ENCODE assay signal across 8 mouse cellular contexts in the genomic region with DNA sequence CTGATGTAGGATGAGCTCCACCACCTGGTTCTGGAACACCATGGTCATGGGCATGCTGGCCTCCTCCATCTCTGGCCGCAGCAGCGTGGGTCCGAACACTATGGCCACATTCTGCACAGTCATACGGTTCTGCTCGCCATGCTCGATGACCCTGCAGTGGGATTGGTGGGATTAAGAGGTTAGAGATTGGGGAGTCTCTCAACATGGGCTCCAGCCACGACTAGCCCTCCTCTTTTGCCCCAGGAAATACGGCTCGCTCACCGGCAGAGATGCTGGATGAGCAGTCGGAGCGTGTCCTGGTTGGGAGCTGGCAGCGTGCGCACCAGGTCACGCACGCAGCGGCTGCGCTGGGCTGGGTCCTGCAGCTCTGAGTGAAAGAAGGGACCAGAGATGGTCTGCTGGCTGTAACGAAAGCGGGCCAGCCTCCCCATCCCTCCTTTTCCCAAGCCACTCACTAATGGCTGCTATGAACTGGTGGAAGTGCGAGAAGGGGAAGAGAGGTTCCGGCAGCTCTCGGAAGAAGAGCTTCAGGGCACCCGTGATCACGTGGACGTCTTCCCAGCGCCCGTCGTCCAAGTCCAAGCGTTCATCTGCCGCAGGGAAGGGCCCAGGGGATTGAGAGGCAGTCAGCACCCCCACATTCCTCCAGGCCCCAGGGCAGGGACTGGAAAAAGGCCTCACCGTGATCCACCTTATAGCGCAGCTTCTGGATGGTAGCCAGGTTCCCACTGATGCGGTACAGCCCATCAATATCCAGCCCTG. TPM values are rescaled to one million over a fixed set of nuclear protein-coding genes. Genes with fewer than 3 reads are reported as not detected.
DNase-seq lines count a peak whose midpoint lies in the region; ATAC-seq and TF ChIP-seq lines count a peak whose summit lies in the region.

No protein-coding gene starts in this region.

- no peak overlapping the region for H3ac ChIP-seq in myocyte (ENCODE audit: control insufficient read depth, insufficient read length)

- 0 out of 2 replicates have a peak, but pooled peaks have one; percentile 29 for TF ChIP-seq POLR2A in cerebellum, adult 2 months (IDR thresholded peaks at IDR 0.05; ENCODE audit: borderline replicate concordance, insufficient read depth, low read length)
- no peak for TF ChIP-seq POLR2A in myocyte (IDR thresholded peaks at IDR 0.05; ENCODE audit: insufficient read length, low read depth)

- DNase-seq in kidney, postnatal 36 days, result no peak
- peak in 1 of 2 experiments; percentile 54 for DNase-seq in cerebellum, adult 2 months
- peak; percentile 40 for DNase-seq in hindbrain, embryonic 10.5 days (ENCODE audit: low spot score)
- no peak for DNase-seq in ovary, adult 18-20 months (ENCODE audit: low spot score)
- no peak for DNase-seq in MN1 (ENCODE audit: low spot score)
- no peak for DNase-seq in kidney, adult 8-10 months

- H3K4me3 ChIP-seq in kidney, embryonic 16.5 days (ENCODE audit: low read length), result peak overlapping the region; percentile 23
- peak overlapping the region; percentile 60 for H3K4me3 ChIP-seq in cerebellum, adult 2 months (replicated peaks; ENCODE audit: insufficient read depth, low read depth, low read length)
- H3K4me3 ChIP-seq in hindbrain, embryonic 10.5 days, result peak overlapping the region; percentile 44
- no peak overlapping the region for H3K4me3 ChIP-seq in myocyte

- H3K36me3 ChIP-seq in kidney, embryonic 16.5 days (ENCODE audit: insufficient read depth, low read length), result no peaks in the 10 kb centered on the region
- no peaks in the 10 kb centered on the region for H3K36me3 ChIP-seq in hindbrain, embryonic 10.5 days
- H3K36me3 ChIP-seq in myocyte (ENCODE audit: control insufficient read depth, insufficient read depth), result no peaks in the 10 kb centered on the region

- no peak overlapping the region for H3K27ac ChIP-seq in kidney, embryonic 16.5 days (ENCODE audit: low read length)
- peak overlapping the region; percentile 56 for H3K27ac ChIP-seq in cerebellum, adult 2 months (ENCODE audit: insufficient read depth, low read length)
- H3K27ac ChIP-seq in hindbrain, embryonic 10.5 days, result peak overlapping the region; percentile 31; the same call in 1 of the 2 replicates

- no peaks in the 10 kb centered on the region for H3K9me3 ChIP-seq in kidney, embryonic 16.5 days (ENCODE audit: low read length)
- H3K9me3 ChIP-seq in hindbrain, embryonic 10.5 days, result no peaks in the 10 kb centered on the region

- ATAC-seq in kidney, embryonic 16.5 days (ENCODE audit: low FRiP score, low TSS enrichment), result peak; percentile 16; the same call in 1 of the 2 replicates

- peaks cover 10% of the 10 kb centered on the region for H3K27me3 ChIP-seq in kidney, embryonic 16.5 days (ENCODE audit: insufficient read depth, low read length)
- H3K27me3 ChIP-seq in cerebellum, adult 2 months (ENCODE audit: control insufficient read depth, insufficient read depth, low read length), result no peaks in the 10 kb centered on the region
- H3K27me3 ChIP-seq in hindbrain, embryonic 10.5 days (ENCODE audit: insufficient read depth, poor library complexity, severe bottlenecking), result peaks cover 43% of the 10 kb centered on the region
- peaks cover 7% of the 10 kb centered on the region for H3K27me3 ChIP-seq in myocyte (ENCODE audit: control insufficient read depth, insufficient read depth, insufficient read length)

- TF ChIP-seq CTCF in cerebellum, adult 2 months (IDR thresholded peaks at IDR 0.05; ENCODE audit: borderline replicate concordance, insufficient read depth, low read depth, low read length), result no peak

- 33% methylated on average over 34 of the region's 34 CpGs for WGBS in kidney, embryonic 16.5 days
- WGBS in cerebellum, adult 2 months, result 12% methylated on average over 34 of the region's 34 CpGs
- WGBS in hindbrain, embryonic 10.5 days, result 27% methylated on average over 34 of the region's 34 CpGs

- H3K4me1 ChIP-seq in kidney, embryonic 16.5 days (ENCODE audit: insufficient read depth, low read length), result peaks cover 17% of the 10 kb centered on the region
- 0 out of 2 replicates have a peak, but pooled peaks cover 3% of the 10 kb centered on the region for H3K4me1 ChIP-seq in cerebellum, adult 2 months (ENCODE audit: control insufficient read depth, insufficient read depth, low read length)
- H3K4me1 ChIP-seq in hindbrain, embryonic 10.5 days (replicated peaks), result peaks cover 26% of the 10 kb centered on the region

- no peaks in the 10 kb centered on the region for H3K79me2 ChIP-seq in myocyte (ENCODE audit: control insufficient read depth, insufficient read depth)

- peak overlapping the region; percentile 44 for H3K4me2 ChIP-seq in kidney, embryonic 16.5 days (replicated peaks; ENCODE audit: low read depth, low read length)
- H3K4me2 ChIP-seq in myocyte (ENCODE audit: low read depth), result peak overlapping the region; percentile 43

- H3K9ac ChIP-seq in kidney, embryonic 16.5 days (replicated peaks; ENCODE audit: low read length), result 0 out of 2 replicates have a peak overlapping the region, but pooled peaks have one; percentile 17

TF ChIP-seq in myocyte, 11 proteins besides CTCF, POLR2A, EP300 and RAD21:
- TF ChIP-seq USF1 (IDR thresholded peaks at IDR 0.05; ENCODE audit: low read depth), result peak; percentile 24
- TF ChIP-seq MYOD1 (IDR thresholded peaks at IDR 0.05; ENCODE audit: control insufficient read depth in 1 of 3, insufficient read length in 2 of 3, low read depth in 2 of 3), result no peak
- no peak for TF ChIP-seq TCF12 (IDR thresholded peaks at IDR 0.05; ENCODE audit: insufficient read depth, poor library complexity, severe bottlenecking)
- TF ChIP-seq MAX (IDR thresholded peaks at IDR 0.05; ENCODE audit: low read depth), result no peak
- no peak for TF ChIP-seq SRF (IDR thresholded peaks at IDR 0.05; ENCODE audit: control insufficient read depth, insufficient read length, low read depth)

RNA-seq across cellular contexts. Expression of a gene that starts 30.4 kb away (rescaled TPM):
- polyA plus RNA-seq in kidney, embryonic 16.5 days (2015; fragmentation: Nextera tagmentation; extraction: Ambion mirVana), result 17.8 and 18.7 TPM in 2 replicates
- 20.7 and 21.1 TPM in 2 replicates for polyA plus RNA-seq in cerebellum, adult 2 months (2012; rRNA removed)
- polyA plus RNA-seq in hindbrain, embryonic 10.5 days (2016; fragmentation: Nextera tagmentation; extraction: Ambion mirVana), result 4.8 and 5.1 TPM in 2 replicates
- polyA plus RNA-seq in myocyte (2012; fragmentation: generic; extraction: Trizol), result 0.31 TPM
